Mouse (Mus musculus): Measurements from ENCODE around the gene Dgcr2. TPM values are rescaled to one million over a fixed set of nuclear protein-coding genes. Genes with fewer than 3 reads are reported as not detected.

Dgcr2 gene
- polyA plus RNA-seq, 1 experiment from 2014 or later, result 96.8 TPM

DNA sequence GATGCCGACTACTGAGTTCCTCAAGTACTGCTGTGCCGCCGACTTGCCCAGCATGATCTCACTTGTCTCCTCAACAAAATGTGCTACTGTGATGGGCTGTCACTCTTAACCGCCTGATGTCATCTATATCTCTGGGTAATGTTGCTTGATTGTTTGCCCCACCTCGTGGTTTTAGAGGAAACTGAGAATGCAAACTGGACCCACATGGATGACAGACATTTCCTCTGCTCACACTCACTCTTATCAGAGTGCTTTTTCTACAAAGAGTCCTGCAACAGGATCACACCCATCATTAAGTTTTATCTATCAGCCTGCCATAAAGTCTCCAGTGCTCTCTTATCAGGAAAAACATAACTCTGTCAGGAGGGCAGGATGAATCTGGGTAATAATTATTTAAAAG is 27.1 kb downstream of the Dgcr2 start:
- Histone ChIP-seq H3K4me1 (no peaks in the 10 kb centered on the region), H3K9ac (no peak overlapping the region), H3K36me3 (peaks cover 53% of the 10 kb centered on the region), H3K4me3 (no peak overlapping the region), H3K4me2 (no peak overlapping the region), H3K27me3 (no peaks in the 10 kb centered on the region), H3K27ac (no peak overlapping the region), H3K9me3 (no peaks in the 10 kb centered on the region)
- no peak for ATAC-seq (ENCODE audit: insufficient number of reproducible peaks, insufficient read depth, low FRiP score, low TSS enrichment, low read depth)
- 81% methylated on average over 5 of the region's 5 CpGs for WGBS

DNA sequence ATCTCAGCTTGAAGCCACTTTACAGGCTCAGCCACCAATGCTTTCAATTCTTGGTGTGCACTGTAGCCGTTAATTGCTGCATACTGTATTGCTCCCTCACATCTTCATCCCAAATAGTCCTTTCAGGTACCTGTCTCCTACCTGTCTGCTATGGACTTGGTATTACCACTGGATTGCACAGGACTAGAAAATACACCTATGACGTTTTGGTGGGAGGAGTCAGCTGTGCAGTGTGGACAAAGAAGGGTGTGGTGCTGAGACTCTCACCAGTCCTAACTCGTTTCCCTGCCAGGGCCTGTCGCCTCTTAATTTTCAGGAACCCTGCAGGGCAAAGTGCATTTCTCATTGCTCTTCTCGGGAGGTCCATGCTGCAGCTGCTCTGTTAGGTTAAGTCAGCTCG is 32.6 kb downstream of the Dgcr2 start:
- no peak overlapping the region for H3K4me3 ChIP-seq
- no peaks in the 10 kb centered on the region for H3K27me3 ChIP-seq
- no peak overlapping the region for H3K27ac ChIP-seq
- 76% methylated on average over 6 of the region's 6 CpGs for WGBS
- ATAC-seq (ENCODE audit: insufficient number of reproducible peaks, insufficient read depth, low FRiP score, low TSS enrichment, low read depth), result no peak
- H3K9ac ChIP-seq, result no peak overlapping the region
- no peaks in the 10 kb centered on the region for H3K9me3 ChIP-seq
- no peak overlapping the region for H3K4me2 ChIP-seq
- peaks cover 47% of the 10 kb centered on the region for H3K36me3 ChIP-seq
- 0 out of 2 replicates have a peak, but pooled peaks cover 4% of the 10 kb centered on the region for H3K4me1 ChIP-seq

DNA sequence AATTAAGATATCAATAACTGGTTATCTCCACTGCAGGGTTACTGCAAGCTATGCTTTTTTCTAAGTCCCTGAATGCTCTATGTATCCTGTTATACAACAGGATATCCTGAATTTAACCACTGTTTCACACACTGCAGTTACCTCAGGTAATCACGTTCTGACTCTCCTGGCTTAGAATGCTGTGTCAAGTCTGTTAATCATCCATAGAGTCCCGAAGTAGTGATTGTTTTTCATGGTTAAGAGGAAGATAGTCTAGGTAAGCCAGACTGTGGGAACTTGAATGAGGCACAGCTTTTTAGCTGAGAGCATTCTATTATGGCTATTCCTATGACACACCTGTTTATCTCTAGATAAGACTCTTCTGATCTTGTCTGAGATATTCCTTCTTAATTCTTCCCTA is 33.1 kb downstream of the Dgcr2 start:
- Histone ChIP-seq H3K4me3 (no peak overlapping the region), H3K9me3 (no peaks in the 10 kb centered on the region), H3K27me3 (no peaks in the 10 kb centered on the region), H3K4me1 (0 out of 2 replicates have a peak, but pooled peaks cover 4% of the 10 kb centered on the region), H3K27ac (no peak overlapping the region), H3K4me2 (no peak overlapping the region), H3K9ac (no peak overlapping the region), H3K36me3 (peaks cover 47% of the 10 kb centered on the region)
- 97% methylated on average over 2 of the region's 2 CpGs for WGBS
- no peak for ATAC-seq (ENCODE audit: insufficient number of reproducible peaks, insufficient read depth, low FRiP score, low TSS enrichment, low read depth)

DNA sequence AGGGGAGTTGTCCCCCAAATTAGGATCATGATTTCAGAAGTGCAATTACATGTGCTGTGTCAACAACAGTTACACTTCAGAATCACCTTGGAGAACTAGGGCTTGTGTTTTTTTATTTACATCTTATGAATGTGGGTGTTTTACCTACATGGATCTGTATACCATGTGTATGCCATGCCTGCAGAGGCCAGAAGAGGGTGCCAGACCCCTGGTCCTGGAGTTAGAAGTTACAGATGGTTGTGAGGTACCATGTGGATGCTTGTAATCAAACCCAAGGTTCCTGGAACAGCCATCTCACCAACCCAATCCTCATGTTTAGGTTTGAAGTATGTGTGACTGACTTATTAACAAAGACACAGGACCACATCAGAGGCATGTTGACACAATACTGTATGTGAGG is 39.8 kb downstream of the Dgcr2 start:
- H3K9ac ChIP-seq, result no peak overlapping the region
- no peak overlapping the region for H3K27ac ChIP-seq
- H3K36me3 ChIP-seq, result peaks cover 67% of the 10 kb centered on the region
- H3K27me3 ChIP-seq, result no peaks in the 10 kb centered on the region
- 0 out of 2 replicates have a peak, but pooled peaks cover 6% of the 10 kb centered on the region for H3K4me1 ChIP-seq
- H3K4me2 ChIP-seq, result no peak overlapping the region
- no peak overlapping the region for H3K4me3 ChIP-seq
- ATAC-seq (ENCODE audit: insufficient number of reproducible peaks, insufficient read depth, low FRiP score, low TSS enrichment, low read depth), result no peak
- no peaks in the 10 kb centered on the region for H3K9me3 ChIP-seq

DNA sequence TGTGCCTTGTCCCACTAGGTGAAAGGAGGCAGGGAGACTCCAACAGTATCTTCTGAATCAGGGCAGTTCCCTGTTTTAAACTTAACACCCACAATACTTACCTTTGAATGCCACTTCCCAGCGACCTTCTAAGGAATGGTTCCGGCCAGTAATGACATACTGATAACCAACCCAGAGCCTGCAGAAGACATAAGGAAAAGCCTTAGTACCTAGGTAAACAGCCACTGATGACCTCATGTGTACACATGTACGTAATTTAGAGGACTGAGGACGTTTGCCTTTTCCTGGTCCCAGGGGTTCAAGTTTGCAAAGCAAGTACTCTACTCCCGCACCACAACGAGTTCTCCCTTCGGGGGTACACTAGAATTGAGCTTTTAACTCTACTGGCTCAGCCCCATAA is 41.2 kb downstream of the Dgcr2 start:
- Histone ChIP-seq H3K4me2 (no peak overlapping the region), H3K9ac (no peak overlapping the region), H3K36me3 (peaks cover 79% of the 10 kb centered on the region), H3K27me3 (no peaks in the 10 kb centered on the region), H3K4me1 (0 out of 2 replicates have a peak, but pooled peaks cover 5% of the 10 kb centered on the region), H3K4me3 (no peak overlapping the region), H3K27ac (no peak overlapping the region), H3K9me3 (no peaks in the 10 kb centered on the region)
- WGBS, result 88% methylated on average over 7 of the region's 7 CpGs
- no peak for ATAC-seq (ENCODE audit: insufficient number of reproducible peaks, insufficient read depth, low FRiP score, low TSS enrichment, low read depth)

DNA sequence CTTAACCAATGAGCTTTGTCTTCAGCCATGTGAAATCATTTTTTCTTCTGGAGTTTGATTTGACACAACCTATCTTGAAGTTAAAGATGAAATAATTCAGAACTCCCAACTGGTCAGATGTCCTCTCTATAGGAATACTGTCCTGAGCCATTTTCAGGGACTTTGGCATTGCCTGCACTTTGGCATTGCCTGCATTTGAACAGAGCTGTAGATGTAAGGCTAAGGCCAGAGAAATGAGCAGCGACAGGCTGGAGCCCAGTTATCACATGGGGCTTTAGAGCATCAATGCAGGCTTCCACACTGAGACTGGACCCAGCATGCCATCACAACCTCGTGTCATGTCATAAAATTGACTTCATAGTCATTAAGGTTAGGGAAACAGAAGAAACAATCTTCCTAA is 45.1 kb downstream of the Dgcr2 start:
- Histone ChIP-seq H3K4me3 (no peak overlapping the region), H3K36me3 (peaks cover 89% of the 10 kb centered on the region), H3K9ac (no peak overlapping the region), H3K27me3 (no peaks in the 10 kb centered on the region), H3K4me1 (no peaks in the 10 kb centered on the region), H3K4me2 (no peak overlapping the region), H3K9me3 (no peaks in the 10 kb centered on the region), H3K27ac (no peak overlapping the region)
- no peak for ATAC-seq (ENCODE audit: insufficient number of reproducible peaks, insufficient read depth, low FRiP score, low TSS enrichment, low read depth)
- 86% methylated on average over 2 of the region's 2 CpGs for WGBS

DNA sequence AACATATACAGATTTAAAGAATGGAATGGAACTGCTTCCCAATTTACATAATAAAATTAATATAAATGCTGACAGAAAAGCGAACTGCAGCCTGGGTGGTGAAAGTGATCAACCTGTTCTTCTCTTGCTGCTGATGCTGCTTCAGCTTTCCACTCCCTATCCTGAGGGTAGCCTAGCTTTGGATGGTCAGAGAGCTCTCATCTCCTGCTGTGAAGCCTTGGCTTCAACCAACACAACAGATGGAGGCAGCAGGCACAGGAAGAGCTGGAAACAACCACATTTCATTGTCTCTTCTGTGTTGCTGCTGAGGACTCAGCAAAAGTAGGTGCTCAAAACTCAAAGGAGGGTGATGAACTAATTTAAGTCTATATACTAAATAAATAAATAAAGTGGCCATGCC is 46.5 kb downstream of the Dgcr2 start:
- ATAC-seq (ENCODE audit: insufficient number of reproducible peaks, insufficient read depth, low FRiP score, low TSS enrichment, low read depth), result no peak
- WGBS, result 93% methylated on average over 1 of the region's 1 CpGs
- Histone ChIP-seq H3K9me3 (no peaks in the 10 kb centered on the region), H3K27ac (no peak overlapping the region), H3K4me1 (no peaks in the 10 kb centered on the region), H3K36me3 (peaks cover 89% of the 10 kb centered on the region), H3K4me3 (no peak overlapping the region), H3K9ac (no peak overlapping the region), H3K27me3 (no peaks in the 10 kb centered on the region), H3K4me2 (no peak overlapping the region)

DNA sequence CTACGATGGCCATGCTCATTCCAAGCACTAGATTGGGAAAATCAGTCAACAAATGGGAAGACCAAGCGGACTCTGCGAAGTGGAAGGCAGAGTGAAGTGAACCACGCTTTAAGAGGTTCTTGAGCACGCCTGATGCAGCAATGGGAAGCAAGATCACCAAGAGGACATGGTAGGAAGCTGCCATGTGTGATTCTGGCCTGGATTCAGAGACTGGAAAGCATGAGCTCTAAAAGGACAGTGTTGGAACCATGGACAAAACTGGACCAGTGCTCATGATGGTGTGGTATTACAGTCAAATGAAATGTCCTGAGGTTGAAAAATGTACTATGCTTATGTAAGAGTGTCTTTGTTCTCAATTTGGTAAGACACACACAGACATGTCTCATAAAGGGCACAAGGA is 47.0 kb downstream of the Dgcr2 start:
- Histone ChIP-seq H3K4me2 (no peak overlapping the region), H3K27ac (no peak overlapping the region), H3K4me1 (no peaks in the 10 kb centered on the region), H3K36me3 (peaks cover 89% of the 10 kb centered on the region), H3K27me3 (no peaks in the 10 kb centered on the region), H3K9me3 (no peaks in the 10 kb centered on the region), H3K4me3 (no peak overlapping the region), H3K9ac (no peak overlapping the region)
- no peak for ATAC-seq (ENCODE audit: insufficient number of reproducible peaks, insufficient read depth, low FRiP score, low TSS enrichment, low read depth)
- WGBS, result 96% methylated on average over 5 of the region's 5 CpGs

DNA sequence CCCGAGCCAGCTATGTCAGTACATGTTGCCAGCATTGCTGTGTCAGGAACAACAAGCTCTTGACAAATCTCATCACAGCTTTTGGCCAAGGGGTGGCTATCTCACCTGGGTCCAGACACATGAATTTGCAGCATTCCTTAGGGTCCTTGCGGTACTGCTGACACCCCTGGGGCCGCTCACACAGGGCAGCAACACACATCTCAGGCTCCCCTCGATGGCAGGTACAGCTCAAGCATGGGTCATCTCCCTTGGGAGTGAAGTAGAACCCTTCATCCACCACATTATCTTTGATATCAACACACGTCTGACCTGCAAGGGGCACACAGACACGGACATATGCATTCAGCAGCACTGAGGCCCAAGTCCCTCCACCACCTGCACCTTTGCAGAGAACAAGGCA is 48.9 kb downstream of the Dgcr2 start:
- Histone ChIP-seq H3K4me3 (no peak overlapping the region), H3K9ac (no peak overlapping the region), H3K36me3 (peaks cover 92% of the 10 kb centered on the region), H3K4me2 (no peak overlapping the region), H3K9me3 (no peaks in the 10 kb centered on the region), H3K27me3 (no peaks in the 10 kb centered on the region), H3K4me1 (no peaks in the 10 kb centered on the region), H3K27ac (no peak overlapping the region)
- ATAC-seq (ENCODE audit: insufficient number of reproducible peaks, insufficient read depth, low FRiP score, low TSS enrichment, low read depth), result no peak
- WGBS, result 83% methylated on average over 6 of the region's 6 CpGs

DNA sequence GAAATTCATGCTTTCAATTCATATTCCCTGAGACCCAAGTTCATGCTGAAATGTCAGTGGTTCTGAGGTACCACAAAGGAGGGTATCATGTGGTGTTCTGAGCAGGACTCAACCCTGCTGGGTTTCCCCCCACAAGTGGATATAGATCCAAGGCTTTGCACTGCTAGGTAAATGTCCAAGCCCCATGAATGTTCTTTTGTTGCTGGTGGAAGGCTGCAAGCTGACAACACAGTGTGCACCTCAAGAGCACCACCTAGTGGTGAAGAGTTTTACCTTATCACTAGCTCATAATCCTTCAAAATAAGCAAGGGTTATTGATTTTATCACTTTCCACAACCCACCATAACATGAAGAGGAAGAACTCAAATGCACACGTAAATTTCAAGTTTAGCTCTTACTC is 49.4 kb downstream of the Dgcr2 start:
- no peaks in the 10 kb centered on the region for H3K4me1 ChIP-seq
- ATAC-seq (ENCODE audit: insufficient number of reproducible peaks, insufficient read depth, low FRiP score, low TSS enrichment, low read depth), result no peak
- no peaks in the 10 kb centered on the region for H3K9me3 ChIP-seq
- no peak overlapping the region for H3K9ac ChIP-seq
- no peak overlapping the region for H3K4me3 ChIP-seq
- 27% methylated on average over 1 of the region's 1 CpGs for WGBS
- no peaks in the 10 kb centered on the region for H3K27me3 ChIP-seq
- H3K36me3 ChIP-seq, result peaks cover 92% of the 10 kb centered on the region
- no peak overlapping the region for H3K27ac ChIP-seq
- no peak overlapping the region for H3K4me2 ChIP-seq

DNA sequence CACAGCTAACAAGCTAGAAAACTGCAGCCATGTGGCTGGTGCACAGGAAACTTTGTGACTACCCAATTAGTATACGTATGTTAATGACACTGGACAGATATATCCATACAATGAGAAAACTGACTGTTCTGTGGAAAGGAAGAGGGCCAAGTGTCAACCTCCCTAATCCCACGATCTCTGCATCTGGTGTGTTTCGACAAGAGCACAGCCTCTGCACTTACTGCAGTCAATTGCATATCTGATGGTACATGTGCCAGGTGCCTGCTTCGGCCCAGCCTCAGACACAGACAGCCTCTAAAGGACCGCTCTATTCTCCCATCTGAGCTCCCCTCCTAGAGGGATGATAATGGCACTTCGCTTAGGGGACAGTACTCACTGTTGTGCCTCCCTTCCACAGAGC is 49.9 kb downstream of the Dgcr2 start:
- Histone ChIP-seq H3K9ac (no peak overlapping the region), H3K27ac (no peak overlapping the region), H3K4me3 (no peak overlapping the region), H3K27me3 (no peaks in the 10 kb centered on the region), H3K4me1 (no peaks in the 10 kb centered on the region), H3K36me3 (peaks cover 94% of the 10 kb centered on the region), H3K4me2 (no peak overlapping the region), H3K9me3 (no peaks in the 10 kb centered on the region)
- no peak for ATAC-seq (ENCODE audit: insufficient number of reproducible peaks, insufficient read depth, low FRiP score, low TSS enrichment, low read depth)
- 97% methylated on average over 6 of the region's 6 CpGs for WGBS

DNA sequence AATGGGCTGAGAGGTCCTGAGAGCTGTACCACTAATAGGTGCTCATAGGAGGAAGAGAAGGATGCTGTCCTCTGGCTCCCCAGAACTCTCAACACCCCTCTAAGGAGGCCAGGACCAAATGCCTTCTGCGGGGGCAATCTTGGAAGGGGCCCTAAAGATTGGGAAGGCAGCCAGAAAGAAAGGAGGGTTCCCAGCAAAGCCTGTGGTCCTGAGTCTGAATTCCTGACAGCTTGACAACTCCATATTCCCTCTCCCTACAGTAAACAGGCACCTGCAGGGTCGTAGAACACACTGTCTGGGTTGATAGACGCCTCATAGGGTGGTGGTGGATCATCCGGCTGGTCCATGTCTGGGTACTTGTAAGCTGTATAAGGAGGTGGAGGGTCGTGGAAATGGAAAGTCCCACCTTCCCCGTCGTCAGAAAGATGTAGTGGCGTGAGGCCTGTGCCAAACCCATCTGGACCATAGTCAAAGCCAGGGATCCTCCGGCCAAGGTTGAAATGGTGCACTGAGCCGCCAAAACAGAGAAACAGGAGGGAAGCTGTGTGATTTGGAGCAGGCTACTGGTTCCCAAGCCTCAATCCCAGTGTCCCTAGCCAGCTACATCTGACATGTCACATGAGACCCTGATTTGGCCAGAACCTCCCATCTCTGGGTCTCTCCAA is 54.5 kb downstream of the Dgcr2 start:
- Histone ChIP-seq H3K4me3 (no peak overlapping the region), H3K36me3 (peaks cover 90% of the 10 kb centered on the region), H3K9me3 (no peaks in the 10 kb centered on the region), H3K4me1 (no peaks in the 10 kb centered on the region), H3K9ac (no peak overlapping the region), H3K27me3 (no peaks in the 10 kb centered on the region), H3K4me2 (no peak overlapping the region), H3K27ac (no peak overlapping the region)
- no peak for ATAC-seq (ENCODE audit: insufficient number of reproducible peaks, insufficient read depth, low FRiP score, low TSS enrichment, low read depth)
- WGBS, result 90% methylated on average over 10 of the region's 10 CpGs

Data from embryonic facial prominence, embryonic 13.5 days (tissue).